Mouse (Mus musculus): ENCODE data around the gene Clstn2. TPM values are rescaled to one million over a fixed set of nuclear protein-coding genes. Genes with fewer than 3 reads are reported as not detected.
A peak's percentile ranks its signal among the peaks of the same experiment; 100 is the strongest.

Gene Clstn2
- total RNA-seq, 4 experiments from 2014 or later, result 126 to 148 (median 138) TPM

DNA sequence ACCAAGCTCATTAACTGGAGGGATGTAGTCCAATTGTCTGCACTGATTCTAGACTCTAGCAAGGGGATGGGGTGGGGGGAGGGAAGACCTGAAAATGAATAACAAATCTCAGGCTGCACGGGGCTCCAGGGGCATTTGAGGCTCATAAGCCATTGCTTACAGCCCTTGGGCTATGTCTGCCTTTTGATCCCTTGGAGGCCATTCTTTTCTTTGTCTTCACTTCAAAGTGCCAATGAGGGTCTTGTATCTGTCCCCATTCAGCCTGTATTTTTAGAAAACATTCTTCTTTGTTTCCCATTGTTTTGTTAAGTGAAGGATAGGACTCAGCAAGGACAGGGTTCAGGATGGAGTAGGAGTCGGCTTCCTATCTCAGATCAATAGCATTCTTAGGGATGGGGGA is 556.0 kb downstream of the Clstn2 start:
- DNase-seq (ENCODE audit: low spot score in 2 of 2), result no peak

DNA sequence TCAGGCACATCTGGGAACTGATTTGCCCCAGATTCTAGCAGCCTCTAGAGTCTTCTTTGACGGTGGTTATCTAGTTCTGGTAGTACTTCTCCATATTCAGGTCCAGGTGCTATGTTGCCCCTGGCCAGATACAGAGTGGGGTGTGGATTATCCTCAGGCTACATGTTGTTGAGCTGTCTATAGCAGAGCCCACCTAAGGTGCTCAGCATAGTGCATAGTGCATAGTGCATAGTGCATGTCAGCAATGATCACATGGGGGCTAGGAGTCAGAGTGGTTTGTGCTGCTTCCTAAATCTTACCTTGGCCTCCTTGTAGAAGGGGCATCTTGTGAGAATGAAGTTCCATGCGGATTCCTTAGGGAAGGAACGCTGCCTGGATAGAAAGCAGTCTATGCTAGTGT is 556.5 kb downstream of the Clstn2 start:
- no peak for DNase-seq (ENCODE audit: low spot score in 2 of 2)

GRCm38 (mm10) chr9:97474896-97475295 is 558.1 kb downstream of the Clstn2 start:
- DNase-seq (ENCODE audit: low spot score in 2 of 2), result no peak

- DNase-seq (ENCODE audit: low spot score in 2 of 2), result no peak
Observed at GRCm38 (mm10) chr9:97471014-97471591, 561.9 kb downstream of the Clstn2 start.

GRCm38 (mm10) chr9:97460452-97460851 is 572.5 kb downstream of the Clstn2 start:
- DNase-seq (ENCODE audit: low spot score in 2 of 2), result peak in 1 of 2 experiments; percentile 27

GRCm38 (mm10) chr9:97459745-97460144 is 573.2 kb downstream of the Clstn2 start:
- no peak for DNase-seq (ENCODE audit: low spot score in 2 of 2)

DNA sequence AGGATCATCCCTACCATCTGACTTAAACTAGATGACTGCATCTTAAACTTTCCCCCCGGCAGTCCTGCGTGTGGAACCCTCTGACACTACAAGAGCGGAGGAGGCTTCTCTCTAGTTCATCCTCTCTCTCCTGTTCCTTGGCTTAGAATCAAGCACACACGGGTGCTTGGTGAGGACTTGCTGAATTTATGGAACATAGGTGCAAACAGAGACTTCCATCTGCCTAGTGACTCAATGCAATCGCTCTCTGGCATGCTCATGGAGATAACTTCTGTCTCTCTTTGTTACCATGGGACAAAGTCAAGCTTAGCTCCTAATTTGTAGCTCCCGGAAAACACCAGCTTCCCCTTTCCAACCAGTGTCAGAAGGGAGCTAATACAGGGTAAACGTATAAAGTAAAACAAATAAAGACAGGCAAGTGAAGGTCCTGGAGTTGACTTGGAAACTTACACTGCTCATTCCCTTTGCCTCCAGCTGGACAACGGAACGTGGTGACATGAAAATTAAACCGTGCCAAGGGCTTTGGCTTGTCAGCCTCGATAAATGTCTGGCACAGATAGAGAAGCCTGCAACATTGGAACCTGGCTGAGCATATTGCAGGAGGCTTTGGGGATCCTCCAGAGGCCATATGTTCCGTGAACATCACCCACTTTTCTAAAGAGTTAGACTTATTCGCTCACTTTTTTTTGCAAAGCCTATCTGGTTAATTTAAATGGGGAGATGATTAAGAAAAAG is 583.5 kb downstream of the Clstn2 start:
- peak; percentile 63 to 71 for DNase-seq (ENCODE audit: low spot score in 2 of 2)

DNA sequence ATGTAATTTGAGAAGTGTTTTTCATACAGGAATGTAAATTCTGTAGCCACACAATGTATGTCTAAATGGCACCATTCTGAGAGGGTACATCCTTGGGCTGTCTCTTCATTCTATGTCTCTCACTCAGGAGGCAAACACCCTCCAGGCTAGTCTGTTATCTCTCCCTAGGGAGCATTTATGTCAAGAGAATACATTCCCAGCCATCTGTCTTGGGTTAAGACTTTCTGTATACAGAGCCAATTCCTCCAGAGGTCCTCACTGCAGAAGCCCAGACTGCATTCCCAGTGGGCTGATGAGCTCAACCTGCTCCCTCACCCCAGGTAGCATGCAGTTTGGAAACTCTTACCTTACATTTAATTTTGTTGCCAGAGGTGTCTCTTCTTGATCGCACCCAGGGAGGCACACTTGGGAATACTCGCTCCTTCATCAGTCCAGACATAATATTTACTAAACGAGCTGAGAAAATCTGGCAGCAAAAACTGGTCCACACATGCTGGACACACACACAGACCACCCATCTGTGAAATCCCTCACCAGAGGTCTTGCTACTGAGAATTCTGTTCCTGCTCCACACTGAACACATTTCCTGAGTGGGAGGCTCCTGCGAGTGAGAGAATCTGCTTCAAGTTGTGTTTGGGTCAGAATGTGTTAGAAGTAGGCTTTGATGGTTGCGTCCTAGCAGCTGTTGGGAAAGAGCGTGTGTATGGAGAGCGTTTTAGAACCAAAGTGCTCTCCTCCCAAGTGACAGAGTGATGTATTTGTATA is 592.9 kb downstream of the Clstn2 start:
- DNase-seq (ENCODE audit: low spot score in 2 of 2), result no peak

DNA sequence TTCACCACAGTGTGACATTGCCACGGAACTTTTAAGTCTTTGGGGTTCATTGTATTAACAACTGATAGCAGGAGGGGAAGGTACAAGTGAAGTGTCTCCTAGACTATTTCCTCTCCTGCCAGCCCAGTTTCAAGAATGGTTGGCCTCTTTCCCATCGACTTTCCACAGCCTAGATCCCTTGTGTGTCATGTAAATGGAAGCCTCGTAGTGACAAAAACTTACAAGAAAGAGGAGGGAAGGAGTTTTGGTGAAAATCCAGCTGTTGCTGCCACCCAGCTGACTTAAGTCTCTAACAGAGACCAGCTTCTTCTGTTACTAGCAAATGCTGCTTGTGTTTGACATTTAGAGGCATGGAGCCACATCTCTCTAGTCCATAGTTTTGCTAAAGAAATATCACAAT is 598.3 kb downstream of the Clstn2 start:
- DNase-seq (ENCODE audit: low spot score in 2 of 2), result no peak

- DNase-seq (ENCODE audit: low spot score in 2 of 2), result no peak
Observed at GRCm38 (mm10) chr9:97429885-97430449, 603.0 kb downstream of the Clstn2 start.

- DNase-seq (ENCODE audit: low spot score in 2 of 2), result peak; percentile 80
Observed at GRCm38 (mm10) chr9:97428127-97428526, 604.9 kb downstream of the Clstn2 start.

GRCm38 (mm10) chr9:97420896-97421295 is 612.1 kb downstream of the Clstn2 start:
- no peak for DNase-seq (ENCODE audit: low spot score in 2 of 2)

DNA sequence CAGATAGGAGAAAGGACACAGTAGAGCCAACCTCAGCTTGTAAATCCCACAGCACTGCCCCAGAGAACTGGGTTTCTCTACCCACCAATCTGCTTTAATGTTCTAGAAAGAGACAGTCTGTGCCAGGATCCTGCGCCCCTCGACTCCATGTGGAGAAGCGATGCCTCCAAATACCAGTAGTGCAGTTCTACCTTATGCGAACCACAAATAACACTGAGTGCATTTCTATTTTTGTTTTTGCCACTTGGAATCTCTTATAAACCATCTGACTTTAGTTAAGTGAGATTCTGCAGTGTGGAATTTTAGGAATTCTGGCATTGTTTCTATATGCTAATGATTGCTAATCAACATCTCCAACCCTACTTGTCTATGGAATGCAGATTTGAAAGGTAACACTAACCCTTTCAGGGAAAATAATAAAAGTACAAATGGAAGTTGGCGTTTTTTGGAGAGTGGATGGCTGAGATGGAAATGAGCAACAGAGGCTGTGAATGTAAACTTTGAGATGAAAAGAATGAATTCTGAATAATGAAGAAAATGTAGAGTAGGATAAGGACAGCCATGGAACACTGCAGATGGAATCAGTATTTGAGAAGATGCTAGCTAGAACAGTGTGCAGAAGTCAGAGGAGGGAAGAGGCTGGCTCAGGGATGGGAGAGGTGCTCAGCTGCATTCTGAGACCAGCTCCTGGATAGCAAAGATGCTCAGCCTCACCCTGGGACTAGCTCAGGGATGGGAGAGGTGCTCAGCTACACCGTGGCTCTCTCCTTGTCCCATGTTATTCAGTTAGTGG is 617.9 kb downstream of the Clstn2 start:
- DNase-seq (ENCODE audit: low spot score in 2 of 2), result no peak

DNA sequence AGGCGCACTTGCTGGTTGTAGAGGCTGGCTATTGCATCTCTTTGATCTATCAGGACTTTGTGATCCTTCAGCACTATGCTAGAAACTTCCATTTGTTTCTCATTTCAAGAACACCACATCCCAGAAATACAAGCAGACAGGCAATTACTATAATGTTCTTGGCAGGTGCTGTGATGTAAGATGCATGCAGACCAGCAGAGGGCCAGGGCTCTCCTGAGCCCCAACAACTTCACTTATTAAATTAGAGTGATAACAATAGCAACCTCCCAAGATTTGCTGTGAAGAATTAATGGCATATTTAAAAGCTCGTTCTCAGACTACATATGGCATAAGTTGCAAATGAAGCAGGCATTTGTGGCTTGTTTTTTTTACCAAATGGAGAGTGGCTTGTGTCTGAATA is 624.8 kb downstream of the Clstn2 start:
- no peak for DNase-seq (ENCODE audit: low spot score in 2 of 2)

All from layer of hippocampus, adult 8-10 months (tissue).